Mouse (Mus musculus): ENCODE data around the gene Clic1. TPM values are rescaled to one million over a fixed set of nuclear protein-coding genes. Genes with fewer than 3 reads are reported as not detected.

Clic1 gene
- polyA plus RNA-seq, 1 experiment from 2014 or later = 141 TPM

GRCm38 (mm10) chr17:35011440-35011839 is 38.3 kb upstream of the Clic1 start:
- H3K36me3 ChIP-seq = peaks cover 100% of the 10 kb centered on the region
- H3K4me3 ChIP-seq (replicated peaks) = no peak overlapping the region
- H3K9ac ChIP-seq = no peak overlapping the region
- DNase-seq (no peak), ATAC-seq (ENCODE audit: low read depth) (no peak)
- H3K27ac ChIP-seq = no peak overlapping the region
- H3K27me3 ChIP-seq = no peaks in the 10 kb centered on the region
- H3K9me3 ChIP-seq (replicated peaks) = no peaks in the 10 kb centered on the region
- peaks cover 14% of the 10 kb centered on the region for H3K4me1 ChIP-seq (replicated peaks)
- 95% methylated on average over 8 of the region's 8 CpGs for WGBS (ENCODE audit: insufficient replicate concordance)
- H3K4me2 ChIP-seq = no peak overlapping the region

GRCm38 (mm10) chr17:35012430-35012829 is 37.3 kb upstream of the Clic1 start:
- Histone ChIP-seq H3K4me2 (no peak overlapping the region), H3K9me3 (replicated peaks) (no peaks in the 10 kb centered on the region), H3K36me3 (peaks cover 100% of the 10 kb centered on the region), H3K9ac (no peak overlapping the region), H3K4me3 (replicated peaks) (no peak overlapping the region), H3K4me1 (replicated peaks) (peaks cover 20% of the 10 kb centered on the region), H3K27me3 (no peaks in the 10 kb centered on the region), H3K27ac (no peak overlapping the region)
- DNase-seq = no peak
- ATAC-seq (ENCODE audit: low read depth) = no peak
- WGBS (ENCODE audit: insufficient replicate concordance) = 85% methylated on average over 13 of the region's 13 CpGs

GRCm38 (mm10) chr17:35013221-35013620 is 36.5 kb upstream of the Clic1 start:
- Histone ChIP-seq H3K36me3 (peaks cover 92% of the 10 kb centered on the region), H3K4me1 (replicated peaks) (peaks cover 20% of the 10 kb centered on the region), H3K27me3 (no peaks in the 10 kb centered on the region), H3K9me3 (replicated peaks) (no peaks in the 10 kb centered on the region), H3K4me3 (replicated peaks) (no peak overlapping the region), H3K9ac (no peak overlapping the region), H3K27ac (no peak overlapping the region), H3K4me2 (no peak overlapping the region)
- WGBS (ENCODE audit: insufficient replicate concordance) = 75% methylated on average over 6 of the region's 6 CpGs
- no peak for DNase-seq
- no peak for ATAC-seq (ENCODE audit: low read depth)

GRCm38 (mm10) chr17:35015296-35015695 is 34.5 kb upstream of the Clic1 start:
- no peaks in the 10 kb centered on the region for H3K9me3 ChIP-seq (replicated peaks)
- H3K27ac ChIP-seq = no peak overlapping the region
- 89% methylated on average over 16 of the region's 16 CpGs for WGBS (ENCODE audit: insufficient replicate concordance)
- no peak overlapping the region for H3K4me2 ChIP-seq
- peaks cover 20% of the 10 kb centered on the region for H3K4me1 ChIP-seq (replicated peaks)
- DNase-seq = no peak
- no peaks in the 10 kb centered on the region for H3K27me3 ChIP-seq
- no peak overlapping the region for H3K4me3 ChIP-seq (replicated peaks)
- H3K36me3 ChIP-seq = peaks cover 72% of the 10 kb centered on the region
- H3K9ac ChIP-seq = no peak overlapping the region
- ATAC-seq (ENCODE audit: low read depth) = no peak

- Histone ChIP-seq H3K4me2 (no peak within 1 kb of the TSS), H3K4me3 (replicated peaks) (no peak within 1 kb of the TSS), H3K27me3 (no peaks in the 10 kb centered on the region), H3K36me3 (peaks cover 61% of the 10 kb centered on the region), H3K27ac (peak within 1 kb of the TSS; percentile 47), H3K9ac (no peak within 1 kb of the TSS), H3K9me3 (replicated peaks) (no peaks in the 10 kb centered on the region), H3K4me1 (replicated peaks) (peaks cover 28% of the 10 kb centered on the region)
- WGBS (ENCODE audit: insufficient replicate concordance) = 80% methylated on average over 12 of the region's 12 CpGs
- DNase-seq = no peak
- no peak for ATAC-seq (ENCODE audit: low read depth)
These were observed 33.4 kb upstream of the Clic1 start, which contains the start of gene Vwa7 for GRCm38 (mm10) chr17:35016376-35016775. Gene Vwa7 (plus strand): TSS chr17:35016579.

GRCm38 (mm10) chr17:35016791-35017705 is 32.7 kb upstream of the Clic1 start:
- Histone ChIP-seq H3K4me3 (replicated peaks) (no peak overlapping the region), H3K4me2 (no peak overlapping the region), H3K27me3 (no peaks in the 10 kb centered on the region), H3K4me1 (replicated peaks) (peaks cover 35% of the 10 kb centered on the region), H3K36me3 (peaks cover 54% of the 10 kb centered on the region), H3K9me3 (replicated peaks) (no peaks in the 10 kb centered on the region), H3K9ac (no peak overlapping the region), H3K27ac (peak overlapping the region; percentile 47; the same call in 1 of the 2 replicates)
- 72% methylated on average over 10 of the region's 10 CpGs for WGBS (ENCODE audit: insufficient replicate concordance)
- ATAC-seq (ENCODE audit: low read depth) = 0 out of 2 replicates have a peak, but pooled peaks have one; percentile 10
- no peak for DNase-seq

- peaks cover 48% of the 10 kb centered on the region for H3K36me3 ChIP-seq
- H3K4me1 ChIP-seq (replicated peaks) = peaks cover 41% of the 10 kb centered on the region
- DNase-seq (no peak), ATAC-seq (ENCODE audit: low read depth) (no peak)
- WGBS (ENCODE audit: insufficient replicate concordance) = 72% methylated on average over 14 of the region's 14 CpGs
- no peak overlapping the region for H3K4me3 ChIP-seq (replicated peaks)
- H3K27me3 ChIP-seq = no peaks in the 10 kb centered on the region
- H3K9ac ChIP-seq = no peak overlapping the region
- H3K4me2 ChIP-seq = no peak overlapping the region
- no peaks in the 10 kb centered on the region for H3K9me3 ChIP-seq (replicated peaks)
- no peak overlapping the region for H3K27ac ChIP-seq
These were observed 32.1 kb upstream of the Clic1 start for GRCm38 (mm10) chr17:35017706-35018030.

- Histone ChIP-seq H3K9ac (no peak overlapping the region), H3K4me3 (replicated peaks) (no peak overlapping the region), H3K36me3 (peaks cover 43% of the 10 kb centered on the region), H3K4me2 (no peak overlapping the region), H3K27me3 (no peaks in the 10 kb centered on the region), H3K27ac (no peak overlapping the region), H3K9me3 (replicated peaks) (no peaks in the 10 kb centered on the region), H3K4me1 (replicated peaks) (peaks cover 46% of the 10 kb centered on the region)
- no peak for DNase-seq
- no peak for ATAC-seq (ENCODE audit: low read depth)
- WGBS (ENCODE audit: insufficient replicate concordance) = 61% methylated on average over 3 of the region's 3 CpGs
These were observed 31.6 kb upstream of the Clic1 start for GRCm38 (mm10) chr17:35018171-35018570.

- DNase-seq = no peak
- no peaks in the 10 kb centered on the region for H3K9me3 ChIP-seq (replicated peaks)
- WGBS (ENCODE audit: insufficient replicate concordance) = 79% methylated on average over 11 of the region's 11 CpGs
- peaks cover 26% of the 10 kb centered on the region for H3K36me3 ChIP-seq
- H3K4me3 ChIP-seq (replicated peaks) = no peak overlapping the region
- H3K4me2 ChIP-seq = no peak overlapping the region
- H3K4me1 ChIP-seq (replicated peaks) = peaks cover 60% of the 10 kb centered on the region
- no peak overlapping the region for H3K9ac ChIP-seq
- no peaks in the 10 kb centered on the region for H3K27me3 ChIP-seq
- no peak for ATAC-seq (ENCODE audit: low read depth)
- H3K27ac ChIP-seq = no peak overlapping the region
These were observed 29.9 kb upstream of the Clic1 start for GRCm38 (mm10) chr17:35019894-35020293.

- Histone ChIP-seq H3K27me3 (no peaks in the 10 kb centered on the region), H3K9me3 (replicated peaks) (no peaks in the 10 kb centered on the region), H3K4me3 (replicated peaks) (no peak overlapping the region), H3K27ac (no peak overlapping the region), H3K4me2 (no peak overlapping the region), H3K4me1 (replicated peaks) (peaks cover 65% of the 10 kb centered on the region), H3K9ac (no peak overlapping the region), H3K36me3 (peaks cover 19% of the 10 kb centered on the region)
- ATAC-seq (ENCODE audit: low read depth) = no peak
- no peak for DNase-seq
- WGBS (ENCODE audit: insufficient replicate concordance) = 81% methylated on average over 8 of the region's 8 CpGs
These were observed 29.2 kb upstream of the Clic1 start for GRCm38 (mm10) chr17:35020551-35020950.

GRCm38 (mm10) chr17:35021163-35021808 is 28.5 kb upstream of the Clic1 start:
- ATAC-seq (ENCODE audit: low read depth) (peak; percentile 19), DNase-seq (peak; percentile 78)
- Histone ChIP-seq H3K9ac (peak overlapping the region; percentile 47; the same call in 1 of the 2 replicates), H3K36me3 (peaks cover 12% of the 10 kb centered on the region), H3K4me1 (replicated peaks) (peaks cover 65% of the 10 kb centered on the region), H3K9me3 (replicated peaks) (no peaks in the 10 kb centered on the region), H3K4me3 (replicated peaks) (peak overlapping the region; percentile 29; the same call in 1 of the 2 replicates), H3K4me2 (peak overlapping the region; percentile 56), H3K27me3 (no peaks in the 10 kb centered on the region), H3K27ac (peak overlapping the region; percentile 80)
- whole genome bisulfite sequencing (ENCODE audit: insufficient replicate concordance) = 3% methylated on average over 17 of the region's 17 CpGs
